Mouse (Mus musculus): ENCODE data around the gene Cox7a1. TPM values are rescaled to one million over a fixed set of nuclear protein-coding genes. Genes with fewer than 3 reads are reported as not detected.

Gene Cox7a1
- polyA plus RNA-seq, 1 experiment, result 2.4 TPM

DNA sequence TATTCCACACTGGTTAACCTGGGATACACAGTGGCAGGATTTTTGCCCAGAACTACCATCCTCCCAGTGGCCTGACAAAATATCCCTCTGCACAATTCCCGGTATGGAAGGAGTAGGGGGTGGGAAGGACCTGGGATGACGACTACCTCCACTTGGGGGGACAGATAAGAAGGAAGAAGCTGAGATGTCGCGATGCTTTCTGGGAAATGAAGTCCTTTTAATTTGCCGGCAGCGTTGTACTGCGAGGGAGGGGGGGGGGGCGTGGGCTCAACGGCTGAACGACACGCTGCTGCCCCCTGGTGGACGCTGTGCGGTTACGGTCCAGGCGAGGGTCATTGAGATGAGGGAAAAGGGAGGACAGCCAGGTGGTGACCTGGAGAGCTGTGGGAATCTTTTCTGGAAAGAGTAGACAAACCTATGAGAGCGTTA lies 32.8 kb downstream of the Cox7a1 start:
- TF ChIP-seq FLI1 (IDR thresholded peaks at IDR 0.05; ENCODE audit: low read length), result no peak
- TF ChIP-seq GATA1 (IDR thresholded peaks at IDR 0.05; ENCODE audit: borderline replicate concordance, low read length), result no peak
- peaks cover 2% of the 10 kb centered on the region for H3K27me3 ChIP-seq (replicated peaks)
- peaks cover 27% of the 10 kb centered on the region for H3K4me1 ChIP-seq
- peak overlapping the region; percentile 88 for H3K4me3 ChIP-seq (replicated peaks)
- H3K9me3 ChIP-seq, result no peaks in the 10 kb centered on the region
- no peaks in the 10 kb centered on the region for H3K36me3 ChIP-seq (replicated peaks; ENCODE audit: low read length)

DNA sequence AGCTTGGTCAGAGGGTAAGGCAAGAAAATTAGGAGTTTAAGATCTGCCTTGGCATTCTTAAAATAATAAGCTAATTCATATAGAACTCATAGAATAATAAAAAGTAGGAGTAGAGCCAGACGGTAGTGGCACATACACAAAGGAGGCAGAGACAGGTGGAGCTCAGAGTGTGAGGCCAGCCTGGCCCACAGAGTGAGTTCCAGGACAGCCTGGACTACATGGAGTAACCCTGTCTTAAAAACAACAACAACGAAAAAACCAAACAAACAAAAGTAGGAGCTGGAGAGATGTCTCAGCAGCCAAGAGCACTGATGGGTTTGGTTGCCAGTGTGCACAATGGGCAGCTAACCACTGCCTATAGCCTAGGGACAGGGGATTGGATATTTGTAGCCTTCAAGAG lies 33.3 kb downstream of the Cox7a1 start:
- TF ChIP-seq GATA1 (IDR thresholded peaks at IDR 0.05; ENCODE audit: borderline replicate concordance, low read length) (no peak), FLI1 (IDR thresholded peaks at IDR 0.05; ENCODE audit: low read length) (no peak)
- Histone ChIP-seq H3K27me3 (replicated peaks) (peaks cover 2% of the 10 kb centered on the region), H3K4me3 (replicated peaks) (no peak overlapping the region), H3K9me3 (no peaks in the 10 kb centered on the region), H3K36me3 (replicated peaks; ENCODE audit: low read length) (peaks cover 2% of the 10 kb centered on the region), H3K4me1 (peaks cover 27% of the 10 kb centered on the region)

DNA sequence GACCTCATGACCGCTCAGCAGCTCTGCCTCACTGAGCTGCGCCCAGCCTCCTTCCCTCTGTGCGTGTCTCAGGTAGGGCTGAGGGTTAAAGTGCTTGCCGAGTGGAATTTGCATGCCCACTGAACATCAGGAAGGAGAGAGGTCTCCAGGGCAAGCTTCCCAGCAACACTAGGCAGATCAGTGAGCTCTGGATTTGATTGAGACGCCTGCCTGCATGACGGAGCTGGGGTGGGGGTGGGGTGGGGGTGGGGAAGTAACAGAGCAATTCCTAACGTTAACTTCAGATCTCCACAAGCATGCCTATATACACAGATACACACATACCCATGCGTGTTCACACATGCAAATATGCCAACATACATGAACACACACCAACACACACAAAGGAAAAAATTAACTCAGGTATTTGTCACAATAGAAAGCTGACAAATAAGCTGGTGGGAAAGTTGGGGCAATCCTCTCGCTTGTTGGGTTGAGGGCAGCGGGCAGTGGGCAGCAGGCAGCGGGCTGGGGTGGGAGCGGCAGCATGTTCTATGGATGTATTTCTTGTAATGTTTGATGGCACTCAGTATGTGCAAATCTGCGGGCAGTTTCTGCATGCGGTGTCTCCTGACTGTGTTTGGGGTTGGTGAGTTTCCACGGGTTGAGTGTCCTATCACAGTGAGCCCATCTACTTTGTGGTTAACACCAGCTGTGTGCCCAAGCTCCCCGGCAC lies 35.5 kb downstream of the Cox7a1 start:
- H3K27me3 ChIP-seq (replicated peaks), result no peaks in the 10 kb centered on the region

DNA sequence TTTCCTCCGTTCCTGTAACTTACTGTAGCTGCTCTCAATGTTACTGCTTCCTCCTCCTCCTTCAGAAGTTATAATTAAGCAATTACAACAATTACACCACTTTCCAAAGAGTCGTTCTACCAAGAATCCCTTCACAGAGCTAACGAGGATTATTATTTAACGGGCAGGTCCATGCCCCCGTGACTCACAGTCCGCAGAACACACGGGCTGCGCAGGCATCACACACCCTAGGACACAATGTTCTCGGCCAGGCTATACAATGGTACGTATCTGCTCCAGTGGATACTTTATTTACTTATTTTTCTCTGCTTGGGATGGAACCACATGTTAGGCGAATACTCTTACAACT lies 36.0 kb downstream of the Cox7a1 start:
- Histone ChIP-seq H3K27me3 (replicated peaks) (no peaks in the 10 kb centered on the region), H3K4me1 (peaks cover 27% of the 10 kb centered on the region), H3K36me3 (replicated peaks; ENCODE audit: low read length) (peaks cover 28% of the 10 kb centered on the region), H3K4me3 (replicated peaks) (peak overlapping the region; percentile 90), H3K9me3 (peaks cover 17% of the 10 kb centered on the region)
- TF ChIP-seq GATA1 (IDR thresholded peaks at IDR 0.05; ENCODE audit: borderline replicate concordance, low read length), result no peak

More for the DNA sequence above, 35.5 kb downstream of the Cox7a1 start:
- H3K36me3 ChIP-seq (replicated peaks; ENCODE audit: low read length), result peaks cover 23% of the 10 kb centered on the region
- TF ChIP-seq GATA1 (IDR thresholded peaks at IDR 0.05; ENCODE audit: borderline replicate concordance, low read length) (no peak), FLI1 (IDR thresholded peaks at IDR 0.05; ENCODE audit: low read length) (no peak)
- H3K4me1 ChIP-seq, result peaks cover 27% of the 10 kb centered on the region
- H3K9me3 ChIP-seq, result peaks cover 17% of the 10 kb centered on the region
- H3K4me3 ChIP-seq (replicated peaks), result peak overlapping the region; percentile 90

DNA sequence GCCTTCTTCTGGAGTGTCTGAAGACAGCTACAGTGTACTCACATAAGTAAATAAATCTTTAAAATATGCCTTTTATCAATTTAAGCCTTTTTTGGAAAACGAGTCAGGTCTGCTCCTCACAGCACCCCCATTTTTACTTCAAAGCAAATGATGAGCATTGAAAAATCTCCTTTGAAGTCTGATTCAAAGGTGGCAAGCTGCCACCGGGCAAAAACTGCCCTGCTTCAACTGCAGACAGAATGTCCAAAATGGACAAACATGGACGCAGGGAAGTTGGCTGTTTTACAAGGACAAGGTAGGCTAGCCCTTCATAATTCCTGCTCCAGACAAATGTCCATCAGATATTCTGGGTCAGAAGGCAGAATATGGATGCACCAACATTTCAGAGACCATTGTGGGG lies 37.5 kb downstream of the Cox7a1 start:
- H3K9me3 ChIP-seq, result peaks cover 17% of the 10 kb centered on the region

DNA sequence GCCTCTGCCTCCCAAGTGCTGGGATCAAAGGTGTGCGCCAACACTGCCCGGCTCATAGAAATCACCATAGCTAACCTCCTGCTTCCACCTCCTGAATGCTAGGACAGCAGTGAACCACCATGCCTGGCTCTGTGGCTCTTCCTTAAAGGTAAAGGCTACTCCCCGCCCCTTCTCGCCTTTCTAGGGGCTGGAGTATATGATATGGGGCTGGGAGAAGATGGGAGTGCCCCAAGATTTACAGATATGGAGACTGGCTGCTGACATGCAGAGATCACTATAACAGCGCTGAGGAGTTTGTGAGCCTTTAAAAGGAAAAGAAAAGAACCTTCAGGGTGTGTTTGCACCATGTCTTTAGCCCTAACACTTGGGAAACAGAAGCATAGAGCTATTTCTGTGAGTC lies 38.3 kb downstream of the Cox7a1 start:
- Histone ChIP-seq H3K4me3 (replicated peaks) (no peak overlapping the region), H3K27me3 (replicated peaks) (no peaks in the 10 kb centered on the region), H3K9me3 (peaks cover 17% of the 10 kb centered on the region), H3K36me3 (replicated peaks; ENCODE audit: low read length) (peaks cover 47% of the 10 kb centered on the region), H3K4me1 (peaks cover 19% of the 10 kb centered on the region)
- TF ChIP-seq GATA1 (IDR thresholded peaks at IDR 0.05; ENCODE audit: borderline replicate concordance, low read length), result no peak
- TF ChIP-seq FLI1 (IDR thresholded peaks at IDR 0.05; ENCODE audit: low read length), result no peak

More for the DNA sequence above, 37.5 kb downstream of the Cox7a1 start:
- Histone ChIP-seq H3K27me3 (replicated peaks) (no peaks in the 10 kb centered on the region), H3K36me3 (replicated peaks; ENCODE audit: low read length) (peaks cover 40% of the 10 kb centered on the region), H3K4me1 (peaks cover 25% of the 10 kb centered on the region), H3K4me3 (replicated peaks) (no peak overlapping the region)
- no peak for TF ChIP-seq GATA1 (IDR thresholded peaks at IDR 0.05; ENCODE audit: borderline replicate concordance, low read length)

DNA sequence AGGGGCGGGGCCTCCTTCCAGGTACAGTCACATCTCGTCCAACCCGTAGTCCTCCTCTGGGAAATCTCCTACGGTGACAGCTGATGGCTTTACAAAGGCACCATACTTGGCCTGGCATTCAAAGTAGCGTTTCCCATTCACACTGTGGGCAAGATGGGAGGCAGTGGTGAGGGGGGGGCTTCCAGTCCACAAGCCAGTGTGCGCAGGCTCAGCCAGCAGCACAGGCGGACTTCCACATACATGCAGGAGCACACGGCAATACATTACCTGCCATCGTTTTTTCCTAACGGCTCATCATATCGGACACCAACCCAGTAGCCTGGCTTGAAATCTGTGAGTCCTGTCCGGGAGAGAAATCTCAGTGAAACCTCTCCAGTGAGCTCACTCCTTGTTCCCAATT lies 40.3 kb downstream of the Cox7a1 start:
- Histone ChIP-seq H3K4me3 (replicated peaks) (no peak overlapping the region), H3K9me3 (peaks cover 17% of the 10 kb centered on the region), H3K36me3 (replicated peaks; ENCODE audit: low read length) (peaks cover 65% of the 10 kb centered on the region), H3K4me1 (peaks cover 10% of the 10 kb centered on the region), H3K27me3 (replicated peaks) (no peaks in the 10 kb centered on the region)
- TF ChIP-seq FLI1 (IDR thresholded peaks at IDR 0.05; ENCODE audit: low read length) (no peak), GATA1 (IDR thresholded peaks at IDR 0.05; ENCODE audit: borderline replicate concordance, low read length) (no peak)

DNA sequence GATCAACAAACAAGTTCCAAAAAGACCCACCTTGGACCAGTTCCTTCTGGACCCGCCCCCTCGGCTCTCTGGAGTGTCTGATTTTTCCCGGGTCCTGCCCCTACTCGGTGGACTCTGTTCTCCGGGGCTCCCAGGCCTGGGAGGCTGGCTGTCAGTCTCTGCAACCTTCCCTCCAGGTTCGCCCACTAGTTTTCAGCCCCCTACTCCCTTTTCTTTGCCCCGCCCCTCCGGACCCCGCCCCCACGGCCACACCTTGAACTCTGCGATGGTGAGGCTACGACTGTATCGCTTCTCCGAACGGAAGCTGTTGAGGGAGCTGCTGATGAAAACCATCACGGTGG lies 47.4 kb downstream of the Cox7a1 start:
- Histone ChIP-seq H3K36me3 (replicated peaks; ENCODE audit: low read length) (peaks cover 64% of the 10 kb centered on the region), H3K9me3 (no peaks in the 10 kb centered on the region), H3K4me1 (peaks cover 31% of the 10 kb centered on the region), H3K27me3 (replicated peaks) (no peaks in the 10 kb centered on the region), H3K4me3 (replicated peaks) (peak overlapping the region; percentile 100)
- TF ChIP-seq FLI1 (IDR thresholded peaks at IDR 0.05; ENCODE audit: low read length) (no peak), GATA1 (IDR thresholded peaks at IDR 0.05; ENCODE audit: borderline replicate concordance, low read length) (no peak)

DNA sequence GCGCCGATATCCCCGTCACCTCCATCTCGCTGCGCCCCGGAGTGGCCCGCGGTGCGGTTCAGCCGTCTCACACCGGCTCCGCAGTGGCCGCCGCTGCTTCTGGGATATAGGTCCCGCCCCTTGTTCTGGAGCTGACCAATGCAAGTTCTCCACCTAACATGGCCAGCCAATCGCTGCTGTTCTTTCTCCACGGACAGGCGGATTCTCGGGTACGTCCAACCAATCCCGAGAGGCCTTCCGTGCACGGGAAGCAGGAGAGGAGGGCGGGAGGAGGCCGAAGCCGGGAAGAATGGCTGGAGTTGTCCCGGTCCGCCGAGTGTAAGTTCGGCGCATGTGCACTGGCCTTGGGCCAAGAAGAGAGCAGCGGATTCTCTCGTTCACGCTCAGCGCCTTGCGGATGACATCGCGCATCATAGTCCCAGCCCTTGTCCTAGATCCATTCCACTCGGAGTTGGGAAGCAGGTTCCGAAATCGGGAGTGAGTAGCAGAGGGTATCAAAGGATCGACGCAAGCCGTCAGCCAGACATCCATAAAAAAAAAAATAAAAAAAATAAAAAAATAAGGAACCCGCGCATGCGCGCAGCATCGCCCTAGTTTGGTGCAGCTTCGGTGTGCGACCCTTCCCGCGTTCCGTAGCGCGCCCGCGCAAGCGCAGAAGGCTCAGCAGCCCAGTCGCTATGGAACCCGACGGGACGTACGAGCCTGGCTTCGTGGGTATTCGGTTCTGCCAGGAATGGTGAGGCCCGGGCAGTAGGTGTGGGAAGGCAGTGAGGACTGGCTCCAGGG lies 47.9 kb downstream of the Cox7a1 start, which contains the start of the genes Polr2i and Tbcb:
TSS of gene Polr2i (plus strand) at position 280 of the 786 bp plus-strand sequence.
TSS of gene Tbcb (minus strand) at position 604 of the 786 bp plus-strand sequence.
- H3K4me1 ChIP-seq, result peaks cover 31% of the 10 kb centered on the region
- H3K27me3 ChIP-seq (replicated peaks), result no peaks in the 10 kb centered on the region
- H3K4me3 ChIP-seq (replicated peaks), result peak within 1 kb of the TSS; percentile 100
- no peak for TF ChIP-seq GATA1 (IDR thresholded peaks at IDR 0.05; ENCODE audit: borderline replicate concordance, low read length)
- no peak for TF ChIP-seq FLI1 (IDR thresholded peaks at IDR 0.05; ENCODE audit: low read length)
- H3K36me3 ChIP-seq (replicated peaks; ENCODE audit: low read length), result peaks cover 58% of the 10 kb centered on the region
- 0 out of 2 replicates have a peak, but pooled peaks cover 2% of the 10 kb centered on the region for H3K9me3 ChIP-seq

DNA sequence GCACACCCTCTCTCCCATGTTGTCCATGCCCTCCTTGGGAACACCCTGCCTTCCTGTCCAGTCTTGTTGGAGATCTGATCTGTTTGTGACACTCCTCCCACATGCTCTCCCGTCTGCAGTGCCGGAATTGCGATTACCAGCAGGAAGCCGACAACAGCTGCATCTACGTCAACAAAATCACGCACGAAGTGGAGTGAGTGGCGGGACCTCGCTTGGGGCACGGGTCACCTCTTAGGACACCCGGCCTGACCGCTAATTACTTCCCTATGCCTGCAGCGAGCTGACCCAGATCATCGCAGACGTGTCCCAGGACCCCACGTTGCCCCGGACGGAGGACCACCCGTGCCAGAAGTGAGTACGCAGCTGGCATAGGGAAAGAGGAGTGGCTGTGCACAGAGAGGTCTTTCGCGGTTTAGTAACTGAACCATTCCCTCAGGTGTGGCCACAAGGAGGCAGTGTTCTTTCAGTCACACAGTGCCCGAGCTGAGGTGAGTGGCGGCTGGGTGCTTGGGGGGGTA lies 48.7 kb downstream of the Cox7a1 start:
- TF ChIP-seq GATA1 (IDR thresholded peaks at IDR 0.05; ENCODE audit: borderline replicate concordance, low read length) (no peak), FLI1 (IDR thresholded peaks at IDR 0.05; ENCODE audit: low read length) (no peak)
- Histone ChIP-seq H3K9me3 (peaks cover 6% of the 10 kb centered on the region; the same call in 1 of the 2 replicates), H3K4me3 (replicated peaks) (peak overlapping the region; percentile 100), H3K4me1 (peaks cover 32% of the 10 kb centered on the region), H3K27me3 (replicated peaks) (no peaks in the 10 kb centered on the region), H3K36me3 (replicated peaks; ENCODE audit: low read length) (peaks cover 50% of the 10 kb centered on the region)

Data from megakaryocyte, embryonic 14.5 days (primary cell).